Mouse (Mus musculus) thymus, postnatal 25 days (tissue): ENCODE results near the gene Lce1e.
"Not testable (repeated sequence)": the region's sequence is repeated elsewhere in the genome, so short reads cannot be mapped to it uniquely, and the experiment has no call there.

Experiments
- DNase-seq: peaks from one replicate; pipeline ENCODE4 v3.0.0; 2022

Lce1e gene

DNA sequence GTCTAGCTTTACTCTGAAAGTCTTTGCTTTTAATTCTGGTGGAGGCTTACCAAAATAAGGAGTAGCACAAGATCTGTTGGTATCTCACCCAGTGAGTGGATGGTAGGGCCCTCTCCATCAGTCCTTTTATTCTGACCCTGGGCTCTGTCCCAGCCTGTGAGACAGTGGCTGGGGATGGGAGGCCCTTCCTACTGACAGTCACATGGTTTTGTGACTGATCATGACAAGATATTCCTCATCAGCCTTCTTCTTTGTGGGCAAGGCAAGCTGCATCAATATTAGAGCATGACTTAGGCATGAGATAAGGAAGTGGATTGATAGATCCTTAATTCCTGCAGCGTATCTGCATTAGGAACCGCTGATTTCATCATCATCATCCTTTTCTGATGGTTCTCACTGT is at the start of gene Lce1e:
Gene Lce1e, minus strand, starts transcription at position 101 of the 400 bp plus-strand sequence.
- DNase-seq, result no peak

DNA sequence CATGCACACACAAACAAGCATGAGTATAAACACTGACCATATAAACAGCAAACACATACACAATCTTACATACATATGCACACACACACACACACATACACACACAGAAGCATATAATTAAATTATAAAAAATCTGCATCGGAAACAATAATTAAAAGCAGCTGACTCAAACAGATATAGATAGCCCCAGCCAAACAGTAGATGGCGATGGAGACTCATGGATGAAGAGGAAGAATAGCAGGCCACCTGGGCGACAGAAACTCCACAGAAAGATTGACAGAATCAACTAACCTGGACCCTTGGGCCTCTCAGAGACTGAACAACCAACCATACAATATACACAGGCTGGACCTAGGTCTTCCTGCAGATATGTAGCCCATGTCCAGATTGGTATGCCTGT is 44.3 kb upstream of the Lce1e start:
- no peak for DNase-seq

DNA sequence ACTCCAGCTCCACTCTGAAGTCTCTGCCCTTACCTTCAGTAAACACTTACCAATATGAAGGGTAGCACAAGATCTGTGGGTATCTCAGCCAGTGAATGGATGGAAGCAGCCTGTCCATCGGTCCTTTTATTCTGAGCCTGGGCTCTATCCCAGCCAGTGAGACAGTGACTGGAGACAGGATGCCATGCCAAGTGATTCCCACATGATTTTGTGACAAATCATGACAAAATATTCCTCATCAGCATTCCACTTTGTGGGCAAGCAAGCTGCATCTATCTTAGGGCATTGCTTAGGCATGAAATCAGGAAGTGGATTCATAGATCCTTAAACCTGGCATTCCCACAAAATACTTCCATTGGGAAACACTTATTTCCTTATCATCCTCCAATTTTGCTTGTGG is 43.4 kb upstream of the Lce1e start, which contains the start of gene Lce1g:
Gene Lce1g, minus strand, starts transcription at position 101 of the 400 bp plus-strand sequence.
- no peak for DNase-seq

DNA sequence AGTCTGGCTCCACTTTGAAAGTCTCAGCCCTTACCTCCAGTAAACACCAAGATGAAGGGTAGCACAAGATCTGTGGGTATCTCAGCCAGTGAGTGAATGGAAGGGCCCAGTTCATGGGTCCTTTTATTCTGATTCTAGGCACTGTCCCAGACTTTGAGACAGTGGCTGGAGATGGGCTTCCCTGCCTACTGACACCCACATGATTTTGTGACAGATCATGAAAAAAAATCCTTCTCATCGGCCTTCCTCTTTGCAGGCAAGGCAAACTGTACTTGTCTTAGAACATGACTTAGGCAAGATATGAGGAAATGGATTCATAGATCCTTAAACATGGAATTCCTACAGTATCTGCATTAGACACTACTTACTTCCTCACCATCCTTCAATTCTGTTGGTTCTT is 30.1 kb upstream of the Lce1e start, which contains the start of gene Gm38119:
Gene Gm38119, minus strand, starts transcription at position 101 of the 400 bp plus-strand sequence.
- DNase-seq, result no peak

DNA sequence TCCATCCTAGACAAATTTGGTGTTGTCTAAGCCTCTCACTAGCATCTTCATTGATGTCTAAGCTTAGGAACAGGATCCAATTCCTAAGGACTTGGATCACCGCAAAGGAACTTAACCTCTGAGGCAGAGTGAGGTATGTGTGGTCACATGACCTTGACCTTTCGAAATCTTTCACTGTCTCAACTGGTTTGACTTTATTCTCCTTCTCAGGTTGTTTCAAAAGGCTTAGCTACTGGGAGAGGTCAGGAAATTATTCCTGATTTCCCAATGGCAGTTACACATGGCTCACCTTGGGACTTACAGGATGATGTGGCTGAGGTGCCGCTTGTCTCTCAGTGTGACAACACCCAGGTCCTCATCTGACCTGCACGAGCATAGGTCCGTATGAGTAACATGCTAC is 13.8 kb upstream of the Lce1e start:
- no peak for DNase-seq

DNA sequence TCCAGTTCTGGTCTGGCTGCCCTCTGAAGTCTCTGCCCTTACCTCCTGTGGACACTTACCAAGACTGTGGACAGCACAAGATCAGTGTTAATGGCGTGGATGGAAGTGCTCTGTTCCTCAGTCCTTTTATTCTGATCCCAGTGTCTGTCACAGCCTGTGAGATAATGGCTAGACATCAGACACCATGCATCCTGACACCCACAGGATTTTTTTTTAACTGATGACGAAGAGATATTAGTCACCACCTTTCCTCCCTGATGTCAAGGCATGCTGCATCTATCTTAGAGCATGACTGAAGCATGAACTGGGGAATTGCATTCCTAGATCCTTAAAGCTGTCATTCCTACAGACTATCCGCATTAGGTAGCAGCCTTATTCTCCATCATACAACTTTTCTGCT is 11.4 kb upstream of the Lce1e start, which contains the start of gene Lce1f:
Gene Lce1f, minus strand, starts transcription at position 101 of the 400 bp plus-strand sequence.
- DNase-seq, result no peak

DNA sequence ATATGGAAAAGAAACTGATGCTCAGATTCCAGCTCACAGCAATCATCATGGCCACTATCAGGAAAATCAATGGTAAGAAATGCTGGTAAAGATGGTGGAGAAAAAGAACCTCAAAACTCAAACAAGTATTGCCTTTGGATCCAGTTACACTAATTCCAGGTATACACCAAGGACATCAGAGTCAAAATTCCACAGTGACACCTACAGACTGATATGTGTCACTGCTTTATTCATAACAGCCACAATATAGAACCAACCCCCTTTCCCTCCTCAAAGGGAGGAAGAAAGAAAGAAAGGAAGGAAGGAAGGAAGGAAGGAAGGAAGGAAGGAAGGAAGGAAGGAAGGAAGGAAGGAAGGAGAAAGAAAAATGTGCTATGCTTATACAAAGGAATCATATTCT is 6.2 kb upstream of the Lce1e start:
- DNase-seq, result no peak

DNA sequence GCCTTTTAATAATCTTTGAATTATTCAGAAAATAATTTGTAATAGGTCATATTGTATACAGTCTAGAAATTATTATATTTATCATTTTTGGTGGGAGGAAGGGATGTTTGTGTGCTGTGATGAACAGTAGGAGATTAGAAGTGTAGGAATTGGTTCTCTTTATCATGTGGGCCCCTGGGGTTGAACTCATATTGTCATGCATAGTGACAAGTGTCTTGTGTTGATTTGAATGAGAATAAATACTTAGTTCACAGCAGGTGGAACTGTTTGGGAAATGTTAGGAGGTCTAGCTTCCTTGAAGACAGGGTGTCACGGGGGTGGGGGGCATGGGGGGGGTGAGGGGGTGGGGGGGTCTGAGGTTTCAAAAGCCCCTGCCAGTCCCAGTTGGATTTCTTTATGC is 14.3 kb downstream of the Lce1e start:
- no peak for DNase-seq

DNA sequence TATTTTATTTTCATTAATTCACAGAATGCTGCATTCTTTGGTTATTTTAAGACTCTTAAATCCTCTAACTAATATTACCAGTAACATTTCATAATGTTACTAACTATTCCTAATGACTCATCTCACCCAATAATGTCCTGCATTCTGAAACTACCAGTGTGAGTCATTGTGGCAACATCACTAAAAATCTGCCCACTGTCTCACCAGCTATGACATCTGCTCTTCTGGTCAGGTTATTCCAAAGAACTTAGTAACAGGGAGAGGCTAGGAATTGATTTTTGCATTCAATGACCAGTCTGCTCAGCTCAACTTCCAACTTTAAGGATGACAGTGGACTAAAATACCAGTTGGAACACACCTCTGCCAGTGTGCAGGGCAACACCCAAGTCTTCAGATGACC is 17.2 kb downstream of the Lce1e start:
- no peak for DNase-seq

DNA sequence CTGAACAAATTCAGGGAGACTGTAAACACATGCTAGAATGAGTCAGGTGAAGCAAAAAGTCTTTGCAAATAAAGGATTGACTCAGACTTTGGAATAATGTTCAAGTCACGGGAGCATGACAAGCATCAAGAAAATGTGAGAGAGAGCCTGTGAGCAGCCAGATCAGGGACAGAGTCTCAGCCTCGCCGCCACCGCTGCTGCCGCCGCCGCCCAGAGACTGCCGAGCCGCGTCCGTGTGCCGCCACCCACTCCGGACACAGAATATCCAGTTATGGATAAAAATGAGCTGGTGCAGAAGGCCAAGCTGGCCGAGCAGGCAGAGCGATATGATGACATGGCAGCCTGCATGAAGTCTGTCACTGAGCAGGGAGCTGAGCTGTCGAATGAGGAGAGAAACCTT is 19.7 kb downstream of the Lce1e start:
- not testable (repeated sequence) for DNase-seq

DNA sequence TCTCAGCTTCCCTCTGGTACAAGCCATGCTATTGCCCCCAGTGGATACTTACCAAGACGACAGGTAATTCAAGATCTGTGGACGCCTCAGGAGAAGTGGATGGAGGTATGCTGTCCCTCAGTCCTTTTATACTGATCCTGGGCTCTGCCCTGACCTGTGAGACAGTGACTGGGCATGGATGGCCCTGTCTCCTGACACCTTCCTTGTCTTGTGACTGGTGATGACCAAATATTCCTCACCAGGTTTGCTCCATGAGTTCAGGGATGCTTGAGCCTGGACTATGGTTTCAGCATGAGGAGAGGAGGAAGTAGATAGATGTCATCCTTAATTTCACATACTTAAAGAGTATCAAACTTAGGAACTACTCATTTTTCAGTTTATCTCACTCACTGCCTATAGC is 21.8 kb downstream of the Lce1e start, which contains the start of gene Lce1d:
Gene Lce1d, minus strand, starts transcription at position 101 of the 400 bp plus-strand sequence.
- DNase-seq, result no peak

DNA sequence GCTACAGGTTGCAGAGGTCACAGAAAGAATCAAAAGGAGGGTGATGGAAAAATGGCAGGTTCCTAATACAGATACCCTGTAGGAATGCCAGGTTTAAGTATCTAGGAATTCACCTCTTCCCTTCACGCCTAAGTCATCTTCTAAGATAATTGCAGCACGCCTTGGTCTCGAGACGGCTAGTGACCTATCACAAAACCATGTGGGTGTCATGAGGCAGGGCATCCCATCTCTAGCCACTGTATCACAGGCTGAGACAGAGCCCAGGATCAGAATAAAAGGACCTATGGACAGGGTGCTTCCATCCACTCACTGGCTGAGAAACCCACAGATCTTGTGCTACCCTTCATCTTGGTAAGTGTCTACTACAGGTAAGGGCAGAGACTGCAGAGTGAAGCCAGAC is 29.9 kb downstream of the Lce1e start, which contains the start of gene Lce1c:
Gene Lce1c, plus strand, starts transcription at position 301 of the 400 bp plus-strand sequence.
- DNase-seq, result no peak

DNA sequence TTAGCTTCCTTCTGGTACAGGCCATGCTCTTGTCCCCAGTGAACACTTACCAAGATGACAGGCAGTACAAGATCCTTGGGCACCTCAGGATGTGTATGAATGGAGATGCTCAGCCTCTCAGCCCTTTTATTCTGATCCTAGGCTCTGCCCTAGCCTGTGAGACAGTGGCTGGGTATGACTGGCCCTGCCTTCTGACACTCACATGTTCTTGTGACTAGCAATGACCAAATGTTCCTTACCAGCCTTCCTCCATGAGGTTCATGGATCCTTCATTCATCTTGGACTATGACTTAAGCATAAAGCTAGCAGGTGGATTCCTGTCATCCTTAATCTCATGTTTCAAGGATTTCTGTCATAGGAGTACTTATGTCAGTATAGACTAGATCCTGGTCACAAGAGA is 38.7 kb downstream of the Lce1e start, which contains the start of gene Lce1a2:
Gene Lce1a2, minus strand, starts transcription at position 101 of the 400 bp plus-strand sequence.
- DNase-seq, result no peak
